Mouse (Mus musculus): ENCODE results near the gene Ermp1. TPM values are rescaled to one million over a fixed set of nuclear protein-coding genes. Genes with fewer than 3 reads are reported as not detected.
"Not testable (repeated sequence)": the region's sequence is repeated elsewhere in the genome, so short reads cannot be mapped to it uniquely, and the experiment has no call there.

The Ermp1 gene
- total and polyA plus RNA-seq, 3 experiments: 6.5 to 10.5 (median 8.9) TPM

DNA sequence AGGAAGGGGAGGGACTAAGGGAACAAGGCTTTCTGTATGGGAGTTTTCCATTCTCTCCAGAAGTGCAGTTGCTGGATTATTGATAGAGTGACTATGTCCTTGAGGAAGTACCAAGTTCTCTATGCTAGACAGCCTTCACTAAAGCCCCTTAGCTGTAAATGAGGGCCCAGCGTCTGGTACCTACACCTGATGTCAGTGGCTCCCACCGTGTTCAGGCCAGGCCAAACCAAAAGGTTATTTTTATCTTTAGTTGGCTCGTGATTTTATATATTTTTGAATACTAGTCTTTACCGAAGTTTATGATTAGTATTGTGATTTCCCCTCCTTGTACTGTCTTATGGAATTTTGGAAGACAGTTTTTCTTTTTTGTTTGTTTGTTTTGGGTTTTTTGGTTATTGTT is 40.7 kb downstream of the Ermp1 start:
- H3K27me3 ChIP-seq (ENCODE audit: control insufficient read depth, insufficient read depth, low read length): no peaks in the 10 kb centered on the region
- TF ChIP-seq EP300 (IDR thresholded peaks at IDR 0.05; ENCODE audit: insufficient read depth, low read depth, low read length) (no peak), POLR2A (IDR thresholded peaks at IDR 0.05; ENCODE audit: insufficient read depth, low read depth, low read length) (no peak), CTCF (IDR thresholded peaks at IDR 0.05) (no peak)
- no peaks in the 10 kb centered on the region for H3K79me2 ChIP-seq (replicated peaks; ENCODE audit: control insufficient read depth, insufficient read depth, low read length)
- no peak overlapping the region for H3K9ac ChIP-seq (ENCODE audit: low read depth, low read length)
- no peak overlapping the region for H3K4me3 ChIP-seq
- H3K4me1 ChIP-seq (ENCODE audit: control insufficient read depth, insufficient read depth, low read length): no peaks in the 10 kb centered on the region
- WGBS: 86% methylated on average over 4 of the region's 4 CpGs
- intact Hi-C loops (cut with DNase I): no loop called here
- H3K27ac ChIP-seq: no peak overlapping the region
- DNase-seq: no peak
- H3K36me3 ChIP-seq (ENCODE audit: control insufficient read depth, insufficient read depth, low read length): peaks cover 7% of the 10 kb centered on the region; the same call in 1 of the 2 replicates

DNA sequence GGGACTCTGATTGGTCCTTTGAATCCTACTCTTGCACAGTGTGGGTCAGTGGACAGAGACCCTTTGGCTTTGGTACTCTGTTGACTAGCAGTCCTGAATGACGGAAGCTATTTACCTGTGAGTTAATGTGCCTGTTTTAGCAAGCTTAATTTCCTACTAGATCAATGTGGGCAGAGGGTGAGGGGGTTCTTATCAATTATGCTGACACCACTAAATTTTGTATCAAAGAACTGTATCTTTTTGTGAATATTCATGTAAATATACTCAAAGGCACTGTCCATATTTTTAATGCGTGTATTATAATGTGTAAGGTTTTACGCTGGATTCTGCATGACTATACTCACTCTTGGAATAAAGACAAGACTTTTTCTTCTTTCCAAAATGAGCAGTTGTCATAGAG is 43.6 kb downstream of the Ermp1 start:
- WGBS: 96% methylated on average over 3 of the region's 3 CpGs
- Histone ChIP-seq H3K27me3 (ENCODE audit: control insufficient read depth, insufficient read depth, low read length) (no peaks in the 10 kb centered on the region), H3K27ac (no peak overlapping the region), H3K36me3 (ENCODE audit: control insufficient read depth, insufficient read depth, low read length) (peaks cover 2% of the 10 kb centered on the region), H3K4me1 (ENCODE audit: control insufficient read depth, insufficient read depth, low read length) (no peaks in the 10 kb centered on the region), H3K79me2 (replicated peaks; ENCODE audit: control insufficient read depth, insufficient read depth, low read length) (no peaks in the 10 kb centered on the region), H3K4me3 (no peak overlapping the region), H3K9ac (ENCODE audit: low read depth, low read length) (no peak overlapping the region)
- intact Hi-C loops (cut with DNase I): no loop called here
- no peak for TF ChIP-seq POLR2A (IDR thresholded peaks at IDR 0.05; ENCODE audit: insufficient read depth, low read depth, low read length)
- TF ChIP-seq CTCF (IDR thresholded peaks at IDR 0.05): no peak
- no peak for TF ChIP-seq EP300 (IDR thresholded peaks at IDR 0.05; ENCODE audit: insufficient read depth, low read depth, low read length)
- DNase-seq: no peak

GRCm38 (mm10) chr19:29603548-29604353 is 44.5 kb downstream of the Ermp1 start:
- Histone ChIP-seq H3K4me1 (ENCODE audit: control insufficient read depth, insufficient read depth, low read length) (no peaks in the 10 kb centered on the region), H3K4me3 (no peak overlapping the region), H3K79me2 (replicated peaks; ENCODE audit: control insufficient read depth, insufficient read depth, low read length) (no peaks in the 10 kb centered on the region), H3K9ac (ENCODE audit: low read depth, low read length) (no peak overlapping the region), H3K27me3 (ENCODE audit: control insufficient read depth, insufficient read depth, low read length) (no peaks in the 10 kb centered on the region), H3K36me3 (ENCODE audit: control insufficient read depth, insufficient read depth, low read length) (peaks cover 2% of the 10 kb centered on the region), H3K27ac (no peak overlapping the region)
- WGBS: 80% methylated on average over 14 of the region's 14 CpGs
- intact Hi-C loops (cut with DNase I): no loop called here
- DNase-seq: no peak
- no peak for TF ChIP-seq POLR2A (IDR thresholded peaks at IDR 0.05; ENCODE audit: insufficient read depth, low read depth, low read length)
- TF ChIP-seq CTCF (IDR thresholded peaks at IDR 0.05): no peak
- TF ChIP-seq EP300 (IDR thresholded peaks at IDR 0.05; ENCODE audit: insufficient read depth, low read depth, low read length): no peak

GRCm38 (mm10) chr19:29598981-29599380 is 49.2 kb downstream of the Ermp1 start:
- Histone ChIP-seq H3K4me1 (ENCODE audit: control insufficient read depth, insufficient read depth, low read length) (no peaks in the 10 kb centered on the region), H3K27ac (no peak overlapping the region), H3K36me3 (ENCODE audit: control insufficient read depth, insufficient read depth, low read length) (peaks cover 4% of the 10 kb centered on the region), H3K79me2 (replicated peaks; ENCODE audit: control insufficient read depth, insufficient read depth, low read length) (no peaks in the 10 kb centered on the region), H3K9ac (ENCODE audit: low read depth, low read length) (no peak overlapping the region), H3K4me3 (no peak overlapping the region), H3K27me3 (ENCODE audit: control insufficient read depth, insufficient read depth, low read length) (no peaks in the 10 kb centered on the region)
- intact Hi-C loops (cut with DNase I): no loop called here
- 98% methylated on average over 5 of the region's 5 CpGs for whole genome bisulfite sequencing
- DNase-seq: no peak
- TF ChIP-seq POLR2A (IDR thresholded peaks at IDR 0.05; ENCODE audit: insufficient read depth, low read depth, low read length) (no peak), EP300 (IDR thresholded peaks at IDR 0.05; ENCODE audit: insufficient read depth, low read depth, low read length) (no peak), CTCF (IDR thresholded peaks at IDR 0.05) (no peak)

DNA sequence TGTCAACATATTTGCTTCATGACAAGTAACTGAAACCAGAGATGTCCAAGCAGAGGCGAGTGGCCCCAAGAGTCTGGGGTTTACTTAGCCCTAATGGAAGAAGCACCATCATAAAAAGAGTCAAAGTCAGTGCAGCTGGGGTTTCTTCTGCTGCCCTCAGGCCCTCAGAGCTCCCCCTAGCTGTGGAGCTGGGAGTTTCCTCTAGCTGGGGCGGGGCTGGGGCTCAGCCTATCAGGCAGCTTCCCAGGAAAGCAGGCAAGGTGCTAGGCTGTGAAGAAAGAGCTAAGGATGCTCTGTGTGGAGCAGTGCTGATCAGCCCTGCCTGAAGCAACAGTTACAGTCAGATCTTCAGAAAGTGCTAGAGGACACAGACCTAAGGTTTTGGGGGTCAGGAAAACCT is 51.2 kb downstream of the Ermp1 start:
- Histone ChIP-seq H3K9ac (ENCODE audit: low read depth, low read length) (no peak overlapping the region), H3K4me1 (ENCODE audit: control insufficient read depth, insufficient read depth, low read length) (no peaks in the 10 kb centered on the region), H3K36me3 (ENCODE audit: control insufficient read depth, insufficient read depth, low read length) (peaks cover 4% of the 10 kb centered on the region), H3K4me3 (no peak overlapping the region), H3K27me3 (ENCODE audit: control insufficient read depth, insufficient read depth, low read length) (no peaks in the 10 kb centered on the region), H3K79me2 (replicated peaks; ENCODE audit: control insufficient read depth, insufficient read depth, low read length) (no peaks in the 10 kb centered on the region), H3K27ac (no peak overlapping the region)
- 96% methylated on average over 2 of the region's 2 CpGs for WGBS
- intact Hi-C loops (cut with DNase I): no loop called here
- no peak for DNase-seq
- TF ChIP-seq EP300 (IDR thresholded peaks at IDR 0.05; ENCODE audit: insufficient read depth, low read depth, low read length) (no peak), CTCF (IDR thresholded peaks at IDR 0.05) (peak; percentile 61)

GRCm38 (mm10) chr19:29596276-29596675 is 51.9 kb downstream of the Ermp1 start:
- H3K79me2 ChIP-seq (replicated peaks; ENCODE audit: control insufficient read depth, insufficient read depth, low read length): no peaks in the 10 kb centered on the region
- H3K4me1 ChIP-seq (ENCODE audit: control insufficient read depth, insufficient read depth, low read length): no peaks in the 10 kb centered on the region
- intact Hi-C loops (cut with DNase I): no loop called here
- no peaks in the 10 kb centered on the region for H3K27me3 ChIP-seq (ENCODE audit: control insufficient read depth, insufficient read depth, low read length)
- no peak overlapping the region for H3K4me3 ChIP-seq
- H3K9ac ChIP-seq (ENCODE audit: low read depth, low read length): no peak overlapping the region
- H3K36me3 ChIP-seq (ENCODE audit: control insufficient read depth, insufficient read depth, low read length): peaks cover 4% of the 10 kb centered on the region
- no peak for TF ChIP-seq CTCF (IDR thresholded peaks at IDR 0.05)
- no peak for TF ChIP-seq POLR2A (IDR thresholded peaks at IDR 0.05; ENCODE audit: insufficient read depth, low read depth, low read length)
- TF ChIP-seq EP300 (IDR thresholded peaks at IDR 0.05; ENCODE audit: insufficient read depth, low read depth, low read length): no peak
- no peak for DNase-seq
- 98% methylated on average over 3 of the region's 3 CpGs for whole genome bisulfite sequencing
- H3K27ac ChIP-seq: no peak overlapping the region

DNA sequence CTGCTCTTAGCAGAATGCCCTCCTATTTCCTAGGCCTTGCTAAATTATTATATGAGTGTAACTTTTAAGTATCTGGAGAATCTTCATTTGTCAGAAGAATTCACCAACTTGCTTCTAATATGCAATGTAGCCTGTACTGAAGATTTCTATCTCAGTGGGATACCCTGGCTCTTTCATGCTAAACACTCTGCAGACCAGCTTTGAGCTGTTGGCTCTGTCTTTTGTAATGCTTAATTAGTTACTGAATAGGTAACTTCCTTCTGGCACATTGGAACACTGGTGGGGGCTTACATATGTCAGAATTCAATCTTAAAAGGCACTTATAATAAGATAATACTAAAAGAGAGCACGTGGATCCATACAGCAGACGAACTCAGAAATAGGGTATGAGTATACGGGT is 54.4 kb downstream of the Ermp1 start:
- H3K4me1 ChIP-seq (ENCODE audit: control insufficient read depth, insufficient read depth, low read length); H3K79me2 ChIP-seq (replicated peaks; ENCODE audit: control insufficient read depth, insufficient read depth, low read length); H3K27ac ChIP-seq; H3K36me3 ChIP-seq (ENCODE audit: control insufficient read depth, insufficient read depth, low read length); H3K4me3 ChIP-seq; H3K9ac ChIP-seq (ENCODE audit: low read depth, low read length); intact Hi-C loops (cut with DNase I); DNase-seq; H3K27me3 ChIP-seq (ENCODE audit: control insufficient read depth, insufficient read depth, low read length): not testable (repeated sequence)
- WGBS: 92% methylated on average over 3 of the region's 3 CpGs

Measured in heart, adult 2 months (tissue).